Mouse (Mus musculus) gastrocnemius, postnatal 4 days (tissue): ENCODE results near the gene Cdk17. TPM values are rescaled to one million over a fixed set of nuclear protein-coding genes. Genes with fewer than 3 reads are reported as not detected.
A peak's percentile ranks its signal among the peaks of the same experiment; 100 is the strongest.

Experiments
- DNase-seq, 2 experiments: peaks; one replicate each; pipeline ENCODE4 v3.0.0; 2021 to 2022; ENCODE audit warnings: low spot score in 2 of 2, mixed read lengths in 2 of 2
- total RNA-seq, 2 experiments: library from RNA; stranded (reverse); gene quantifications; 2 replicates each; pipeline ENCODE4 v1.2.3; 2021

Gene Cdk17
- total RNA-seq, 2 experiments from 2014 or later = 29.5 to 30.3 TPM

- DNase-seq = no peak
These were observed 120.4 kb downstream of the Cdk17 start for GRCm38 (mm10) chr10:93281092-93281491.

GRCm38 (mm10) chr10:93282526-93282964, 121.9 kb downstream of the Cdk17 start:
- DNase-seq = no peak

- no peak for DNase-seq
These were observed 122.6 kb downstream of the Cdk17 start for GRCm38 (mm10) chr10:93283258-93283657.

- DNase-seq = no peak
These were observed 124.8 kb downstream of the Cdk17 start for GRCm38 (mm10) chr10:93285489-93285888.

GRCm38 (mm10) chr10:93287551-93288145, 127.0 kb downstream of the Cdk17 start:
- no peak for DNase-seq

GRCm38 (mm10) chr10:93288336-93288735, 127.7 kb downstream of the Cdk17 start:
- DNase-seq = no peak

- no peak for DNase-seq
These were observed 128.7 kb downstream of the Cdk17 start for GRCm38 (mm10) chr10:93289404-93289803.

GRCm38 (mm10) chr10:93291352-93291751, 130.7 kb downstream of the Cdk17 start:
- DNase-seq = peak; percentile 44 to 57

GRCm38 (mm10) chr10:93291843-93292242, 131.2 kb downstream of the Cdk17 start:
- DNase-seq = peak; percentile 69 to 84

GRCm38 (mm10) chr10:93293621-93294020, 132.9 kb downstream of the Cdk17 start:
- no peak for DNase-seq

GRCm38 (mm10) chr10:93294547-93295219, 134.0 kb downstream of the Cdk17 start:
- DNase-seq = no peak

- DNase-seq = no peak
These were observed 137.1 kb downstream of the Cdk17 start for GRCm38 (mm10) chr10:93297774-93298173.

GRCm38 (mm10) chr10:93298208-93298607, 137.5 kb downstream of the Cdk17 start:
- no peak for DNase-seq

- DNase-seq = no peak
These were observed 141.2 kb downstream of the Cdk17 start for GRCm38 (mm10) chr10:93301831-93302230.

GRCm38 (mm10) chr10:93303231-93303630, 142.6 kb downstream of the Cdk17 start:
- no peak for DNase-seq

- DNase-seq = no peak
These were observed 145.3 kb downstream of the Cdk17 start for GRCm38 (mm10) chr10:93305946-93306345.

- DNase-seq = no peak
These were observed 145.7 kb downstream of the Cdk17 start for GRCm38 (mm10) chr10:93306367-93306766.

GRCm38 (mm10) chr10:93309131-93309933, 148.7 kb downstream of the Cdk17 start:
- DNase-seq = peak in 1 of 2 experiments; percentile 51

- peak; percentile 34 to 50 for DNase-seq
These were observed 149.4 kb downstream of the Cdk17 start for GRCm38 (mm10) chr10:93309934-93310621.

GRCm38 (mm10) chr10:93310721-93311411, 150.2 kb downstream of the Cdk17 start, which contains the start of gene Elk3:
Elk3 (minus strand) TSS chr10:93311135.
- DNase-seq = peak; percentile 42 to 59

- DNase-seq = no peak
These were observed 150.9 kb downstream of the Cdk17 start for GRCm38 (mm10) chr10:93311576-93311975.
